Mouse (Mus musculus): ENCODE results near the gene Rftn1. TPM values are rescaled to one million over a fixed set of nuclear protein-coding genes. Genes with fewer than 3 reads are reported as not detected.

Gene Rftn1
- total RNA-seq, 2 experiments from 2014 or later = 11.4 to 16.9 TPM

DNA sequence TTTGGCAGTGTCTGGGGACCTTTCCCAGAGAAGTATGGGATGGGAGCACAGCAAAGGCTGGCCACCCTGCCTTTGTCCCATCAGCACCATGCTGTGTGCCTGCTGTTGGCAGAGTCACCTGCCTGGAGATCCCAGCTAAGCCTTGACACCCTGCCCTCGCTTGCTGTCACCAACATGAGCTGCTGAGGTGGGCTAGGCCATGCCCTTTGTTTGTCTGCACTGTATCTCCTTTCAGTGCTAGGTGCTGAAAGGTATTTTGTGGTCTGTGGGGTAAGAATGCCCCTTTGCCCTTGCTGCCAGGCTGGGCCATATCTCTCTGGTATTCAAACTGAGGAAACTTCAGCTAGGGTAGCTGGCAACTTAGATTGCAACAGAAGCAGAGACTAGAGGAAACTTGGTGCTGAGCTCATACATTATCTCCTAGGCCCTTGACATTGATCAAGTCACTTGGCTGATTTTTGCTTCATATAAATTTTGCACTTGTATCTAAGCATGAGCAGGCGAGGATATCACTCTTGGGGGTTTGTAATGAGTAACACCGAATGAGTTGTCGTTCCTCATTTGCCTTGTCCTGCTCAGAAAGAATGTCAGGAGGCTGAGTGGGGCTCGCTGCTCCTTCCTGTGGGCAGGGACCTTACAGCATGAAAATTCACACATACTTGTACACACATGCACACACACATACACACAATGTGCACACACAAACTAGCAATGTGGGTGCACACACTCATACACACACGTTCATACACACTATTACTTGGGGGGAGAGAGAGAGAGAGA, 207.7 kb downstream of the Rftn1 start:
- intact Hi-C loops (cut with DNase I) = no loop called here
- Histone ChIP-seq H3K4me3 (no peak overlapping the region), H3K27ac (peak overlapping the region; percentile 57; the same call in 1 of the 2 replicates)
- DNase-seq = peak; percentile 3
- TF ChIP-seq CTCF (IDR thresholded peaks at IDR 0.05) = no peak

DNA sequence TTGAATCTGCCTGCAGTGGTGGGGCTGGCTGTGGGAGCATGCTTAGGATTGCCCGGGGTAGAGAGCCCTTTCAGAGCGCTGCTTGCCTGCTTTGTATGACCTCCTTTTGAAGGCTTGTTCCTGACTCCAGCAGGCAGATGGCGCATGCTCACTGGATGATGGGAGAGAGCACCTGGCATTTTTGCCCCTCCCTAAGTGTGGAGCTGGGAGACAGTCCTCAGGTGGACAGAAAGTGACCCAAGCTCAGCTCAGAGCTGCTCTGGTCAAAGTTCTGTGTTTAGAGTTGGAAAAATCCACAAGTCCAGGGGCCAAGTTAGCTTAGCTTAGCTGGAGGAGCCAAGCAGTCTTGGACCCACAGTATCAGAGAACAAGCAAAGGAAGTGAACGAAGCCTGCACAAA, 208.9 kb downstream of the Rftn1 start:
- H3K27ac ChIP-seq = no peak overlapping the region
- no peak overlapping the region for H3K4me3 ChIP-seq
- intact Hi-C loops (cut with DNase I) = no loop called here
- DNase-seq = peak; percentile 11
- TF ChIP-seq CTCF (IDR thresholded peaks at IDR 0.05) = peak; percentile 11; the same call in 1 of the 2 replicates

DNA sequence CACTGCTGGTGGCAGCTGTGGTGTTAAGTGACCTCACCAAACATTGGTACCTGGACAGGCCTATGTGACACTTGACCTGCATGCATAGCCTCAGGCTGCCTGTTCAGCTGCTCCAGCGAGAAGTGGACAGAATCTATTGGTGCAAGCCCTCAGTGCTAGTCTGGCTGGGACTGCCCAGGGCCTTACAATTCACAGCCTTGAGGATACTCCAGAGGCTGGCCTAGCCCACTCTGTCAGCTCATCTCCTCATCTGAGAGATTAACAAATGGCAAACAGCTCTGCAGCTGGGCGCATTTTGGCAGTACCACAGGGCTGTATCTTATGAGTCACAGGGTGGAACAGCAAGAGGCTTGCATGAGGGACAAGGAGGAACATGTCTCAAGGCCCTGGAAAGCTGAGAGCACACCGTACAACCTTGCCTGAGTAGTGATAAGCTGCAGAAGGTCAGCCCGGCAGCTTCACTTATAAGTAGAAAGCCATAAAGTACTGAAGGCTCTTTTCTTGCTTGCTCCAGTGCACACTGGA, 210.7 kb downstream of the Rftn1 start:
- no peak for TF ChIP-seq CTCF (IDR thresholded peaks at IDR 0.05)
- no peak overlapping the region for H3K27ac ChIP-seq
- H3K4me3 ChIP-seq = no peak overlapping the region
- intact Hi-C loops (cut with DNase I) = no loop called here
- no peak for DNase-seq

DNA sequence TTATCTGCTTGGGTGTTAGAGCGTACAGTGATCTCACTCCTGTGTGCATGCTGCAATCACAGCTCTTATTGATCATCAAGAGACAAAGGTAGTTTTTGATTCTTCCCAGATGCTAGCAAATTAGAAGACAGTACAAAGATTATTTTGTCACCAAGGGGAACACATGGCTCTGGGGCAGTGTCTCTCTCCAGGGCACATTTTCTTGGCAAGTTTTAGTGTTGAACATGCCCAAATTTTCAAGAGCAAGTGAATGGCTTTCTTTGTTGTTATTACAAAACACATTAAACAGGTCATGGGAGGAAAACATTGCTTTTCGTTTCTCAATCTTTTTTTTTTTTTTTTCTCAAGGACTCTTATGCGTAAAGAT, 213.1 kb downstream of the Rftn1 start:
- H3K27ac ChIP-seq = peak overlapping the region; percentile 35; the same call in 1 of the 2 replicates
- intact Hi-C loops (cut with DNase I) = no loop called here
- H3K4me3 ChIP-seq = no peak overlapping the region
- no peak for DNase-seq
- no peak for TF ChIP-seq CTCF (IDR thresholded peaks at IDR 0.05)

DNA sequence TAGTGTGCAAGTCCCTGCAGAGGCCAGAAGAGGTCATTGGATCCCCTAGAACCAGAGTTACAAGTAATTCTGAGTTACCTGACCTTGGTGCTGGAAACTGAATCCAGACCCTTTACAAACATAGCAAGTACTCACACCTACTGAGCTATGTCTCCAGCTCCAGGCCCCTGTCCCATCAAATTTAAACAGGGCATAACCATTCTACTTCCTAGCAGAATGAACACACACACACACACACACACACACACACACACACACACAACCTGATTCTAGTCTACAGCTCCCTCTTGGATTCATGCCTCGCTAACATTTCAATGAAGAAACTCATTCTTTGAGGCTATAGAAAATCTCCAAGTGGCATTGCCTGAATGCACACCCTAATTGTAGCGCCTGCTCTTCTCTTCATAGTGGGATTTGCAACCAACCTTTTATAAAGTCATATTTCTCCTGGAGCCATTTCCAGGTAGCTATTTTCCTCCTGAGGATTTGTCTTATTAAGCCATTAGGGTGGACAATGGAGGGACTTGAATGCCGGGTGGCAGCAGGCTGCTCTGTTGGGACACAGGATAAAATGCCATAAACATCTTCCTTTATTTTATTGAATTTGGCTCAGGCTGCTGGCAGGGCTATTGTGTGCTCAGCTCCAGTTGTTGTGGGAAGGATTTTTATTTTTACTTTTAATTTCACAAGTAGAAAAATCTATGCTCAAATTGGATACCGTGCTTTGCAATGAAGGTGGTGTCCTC, 213.6 kb downstream of the Rftn1 start:
- intact Hi-C loops (cut with DNase I) = no loop called here
- no peak overlapping the region for H3K4me3 ChIP-seq
- TF ChIP-seq CTCF (IDR thresholded peaks at IDR 0.05) = no peak; the same call in 1 of the 2 replicates
- no peak for DNase-seq
- peak overlapping the region; percentile 35; the same call in 1 of the 2 replicates for H3K27ac ChIP-seq

DNA sequence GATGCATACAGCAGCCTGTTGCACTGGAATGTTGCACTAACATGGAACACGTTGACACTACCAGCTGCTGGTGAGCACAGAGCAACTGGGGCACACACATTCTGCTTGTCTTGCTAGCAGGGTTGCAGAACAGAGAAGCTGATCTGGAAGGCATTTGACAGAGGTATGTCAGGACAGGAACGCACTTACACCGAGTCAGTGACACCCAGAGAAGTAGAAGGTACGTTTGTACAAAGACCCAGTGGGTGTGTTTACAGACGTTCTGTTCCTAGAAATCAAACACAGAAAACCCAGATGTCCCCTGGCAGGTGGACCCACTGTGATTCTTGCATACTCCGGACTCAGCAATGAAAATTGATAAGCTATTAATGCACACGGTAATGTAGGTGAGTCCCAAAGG, 215.0 kb downstream of the Rftn1 start:
- intact Hi-C loops (cut with DNase I) = no loop called here
- no peak for TF ChIP-seq CTCF (IDR thresholded peaks at IDR 0.05)

DNA sequence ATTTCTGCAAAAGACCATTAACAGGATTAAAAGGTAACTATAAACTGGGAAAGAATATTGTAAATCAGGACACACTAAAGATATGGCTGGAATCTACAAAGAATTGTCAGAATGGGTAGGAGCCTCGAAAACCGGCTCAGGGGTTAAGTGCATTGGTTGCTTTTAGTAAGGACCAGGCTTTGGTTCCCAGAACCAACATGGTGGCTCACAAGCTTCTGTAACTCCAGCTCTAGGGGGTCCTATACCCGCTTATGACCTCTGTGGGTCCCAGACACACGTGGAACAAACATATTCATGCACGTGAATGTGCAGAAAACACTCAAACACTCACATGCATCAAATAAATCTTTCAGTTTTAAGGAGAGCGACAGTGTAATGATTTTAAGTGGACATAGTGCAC, 215.5 kb downstream of the Rftn1 start:
- no peak for TF ChIP-seq CTCF (IDR thresholded peaks at IDR 0.05)
- intact Hi-C loops (cut with DNase I) = no loop called here
- Histone ChIP-seq H3K4me3 (no peak overlapping the region), H3K27ac (no peak overlapping the region)
- DNase-seq = no peak

More for the DNA sequence above, 215.0 kb downstream of the Rftn1 start:
- no peak for DNase-seq
- Histone ChIP-seq H3K27ac (no peak overlapping the region), H3K4me3 (no peak overlapping the region)

DNA sequence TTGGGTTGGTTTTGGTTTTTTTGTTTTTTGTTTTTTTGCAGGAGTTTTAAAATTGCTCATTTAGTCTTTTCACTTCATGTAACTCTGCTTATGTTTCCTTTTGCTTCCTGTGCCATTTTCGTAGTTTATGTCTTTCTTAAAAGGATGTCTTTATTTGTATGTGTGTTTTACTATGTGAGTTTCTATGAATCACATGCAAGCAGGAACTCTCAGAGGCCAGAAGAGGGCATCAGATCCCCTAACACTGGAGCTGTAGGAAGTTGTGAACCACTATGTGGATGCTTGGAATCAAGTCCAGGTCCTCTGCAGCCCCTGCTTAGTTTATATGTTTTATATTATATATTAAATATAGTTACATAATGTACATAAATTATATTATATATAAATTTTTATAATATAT, 218.3 kb downstream of the Rftn1 start:
- peak; percentile 27; the same call in 1 of the 2 replicates for TF ChIP-seq CTCF (IDR thresholded peaks at IDR 0.05)
- intact Hi-C loops (cut with DNase I) = no loop called here

DNA sequence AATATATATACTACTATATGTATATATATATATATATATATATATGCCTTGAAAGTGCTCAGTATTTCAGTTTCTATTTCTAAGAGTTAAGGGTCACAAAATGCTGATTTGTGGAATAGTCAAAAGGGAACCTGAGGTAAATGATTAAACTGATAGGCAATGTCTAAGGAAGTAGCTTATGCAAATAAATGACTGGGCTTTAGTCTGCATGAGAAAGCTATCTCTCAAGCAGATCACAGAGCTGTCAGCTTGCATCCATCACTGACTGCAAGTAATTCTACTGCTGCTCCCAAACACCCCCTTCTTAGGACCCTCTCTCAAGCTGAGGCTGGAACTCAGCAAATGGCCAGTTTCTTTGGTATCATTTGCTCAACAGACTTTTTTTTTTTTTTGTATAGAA, 219.4 kb downstream of the Rftn1 start:
- H3K4me3 ChIP-seq = no peak overlapping the region
- no peak overlapping the region for H3K27ac ChIP-seq
- no peak for DNase-seq
- no peak for TF ChIP-seq CTCF (IDR thresholded peaks at IDR 0.05)
- intact Hi-C loops (cut with DNase I) = no loop called here

More for the DNA sequence above, 218.3 kb downstream of the Rftn1 start:
- no peak for DNase-seq
- Histone ChIP-seq H3K4me3 (no peak overlapping the region), H3K27ac (no peak overlapping the region)

DNA sequence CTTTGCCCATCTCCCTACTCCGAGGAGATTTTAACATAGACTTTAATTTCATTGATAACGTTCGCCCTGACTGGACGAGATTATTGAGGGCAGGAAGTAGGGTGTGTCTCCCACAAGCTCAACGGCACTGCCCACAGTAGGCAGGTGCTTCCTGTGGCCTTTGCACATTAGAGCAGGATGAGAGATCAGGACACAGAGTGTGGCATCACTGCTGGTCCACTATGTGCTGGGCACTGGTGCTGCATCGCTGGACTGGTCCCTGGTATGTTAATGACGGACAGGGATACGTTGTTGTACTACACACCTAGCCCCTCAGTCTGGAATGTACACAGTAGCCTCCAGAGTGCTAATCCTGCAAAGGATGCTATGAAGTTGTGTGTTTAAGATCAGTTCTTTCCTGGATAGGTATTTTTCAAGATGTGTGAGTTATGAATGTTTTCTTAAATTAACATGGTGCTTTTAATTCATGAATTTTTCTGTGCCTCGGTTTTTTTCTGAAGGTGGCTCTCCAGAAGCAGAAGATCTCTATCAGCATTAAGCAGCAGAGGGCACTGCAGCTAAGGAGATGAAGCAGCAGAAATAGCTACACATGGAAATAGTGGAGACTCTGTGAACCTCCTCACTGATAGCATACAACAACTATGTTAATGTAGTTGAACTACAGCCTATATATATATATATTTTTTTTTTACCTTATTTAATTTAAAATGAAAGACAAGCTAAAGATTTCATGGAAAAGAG, 221.8 kb downstream of the Rftn1 start:
- peak; percentile 89 for TF ChIP-seq CTCF (IDR thresholded peaks at IDR 0.05)
- DNase-seq = peak; percentile 65
- Histone ChIP-seq H3K4me3 (no peak overlapping the region), H3K27ac (peak overlapping the region; percentile 63)
- intact Hi-C loops (cut with DNase I) = loop anchor here (1.0 to 2.0 kb wide), 2 partner anchors 223 to 268 kb away; no protein-coding TSS in a partner anchor

DNA sequence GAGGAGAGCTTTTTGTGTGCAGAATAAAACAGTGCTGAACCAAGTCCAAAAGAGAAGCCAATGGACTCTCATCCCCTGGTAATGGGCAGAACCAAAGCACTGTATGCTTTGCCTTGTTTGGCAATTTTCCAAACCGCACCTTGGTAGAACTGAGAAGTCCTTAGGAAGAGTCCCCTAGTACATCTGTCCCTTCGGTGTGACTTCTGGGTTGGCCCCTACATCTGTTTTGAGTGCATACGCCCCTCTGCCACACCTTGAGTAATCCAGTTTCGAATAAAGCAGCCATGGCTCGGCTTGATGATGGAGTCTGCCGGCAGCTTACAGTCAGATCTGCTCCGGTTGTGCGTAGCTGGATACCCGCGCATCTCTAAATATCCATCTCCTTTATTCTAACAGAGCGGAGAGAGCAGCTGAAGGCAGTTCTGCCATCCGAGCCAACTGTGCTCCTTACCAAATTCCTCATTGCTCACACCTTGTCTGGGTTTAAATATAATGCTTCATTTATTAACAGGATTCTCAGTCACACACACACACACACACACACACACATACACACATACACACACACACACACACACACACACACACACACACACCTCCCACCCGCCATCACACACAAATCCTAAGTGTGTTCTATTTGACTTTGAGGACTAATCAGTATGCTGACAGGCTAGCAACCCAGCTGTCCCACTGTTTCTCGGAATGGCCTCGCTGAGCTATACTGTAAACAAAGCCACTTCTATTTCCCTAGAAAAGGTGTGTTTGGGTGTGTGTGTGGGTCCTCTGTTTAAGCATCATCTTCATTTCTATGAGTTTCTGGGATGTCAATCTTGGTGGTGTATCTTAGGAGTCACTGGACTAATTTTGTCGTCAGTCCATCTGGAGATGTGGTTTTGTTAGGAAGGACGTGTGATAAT, 224.4 kb downstream of the Rftn1 start:
- Histone ChIP-seq H3K27ac (no peak overlapping the region), H3K4me3 (no peak overlapping the region)
- TF ChIP-seq CTCF (IDR thresholded peaks at IDR 0.05) = no peak
- intact Hi-C loops (cut with DNase I) = no loop called here
- DNase-seq = no peak
